Mouse (Mus musculus) kidney, postnatal 10 days (tissue): ENCODE results near the gene Mybpc2.

Source experiments
- DNase-seq: peaks from one replicate; pipeline ENCODE4 v3.0.0; 2021; ENCODE audit warnings: mixed read lengths

Mybpc2 gene

GRCm38 (mm10) chr7:44543071-44543470 lies 18.6 kb upstream of the Mybpc2 start:
- DNase-seq: no peak

- no peak for DNase-seq
These were observed 18.1 kb upstream of the Mybpc2 start for GRCm38 (mm10) chr7:44542555-44542954.

GRCm38 (mm10) chr7:44538756-44539624 lies 14.5 kb upstream of the Mybpc2 start:
- no peak for DNase-seq

GRCm38 (mm10) chr7:44537496-44537895 lies 13.0 kb upstream of the Mybpc2 start:
- no peak for DNase-seq

DNA sequence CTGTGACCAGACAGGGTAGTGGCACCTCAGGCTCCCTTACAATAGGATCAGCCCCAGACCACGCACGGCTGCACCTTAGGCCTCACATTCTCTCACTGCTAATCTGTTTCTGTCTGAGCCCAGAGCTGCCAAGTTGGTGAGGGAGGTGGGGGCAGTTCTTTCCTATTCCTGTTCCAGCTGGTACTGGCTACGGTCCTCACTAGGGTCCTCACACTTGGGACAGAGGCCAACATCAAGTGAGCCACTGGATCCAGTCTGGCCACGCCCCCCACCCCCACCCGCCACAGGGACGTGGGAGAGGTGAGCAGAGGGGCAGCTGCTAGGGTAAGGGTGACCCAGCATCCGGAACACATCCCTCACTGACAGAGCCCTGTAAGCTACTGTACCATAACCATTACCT lies 12.6 kb upstream of the Mybpc2 start:
- no peak for DNase-seq

DNA sequence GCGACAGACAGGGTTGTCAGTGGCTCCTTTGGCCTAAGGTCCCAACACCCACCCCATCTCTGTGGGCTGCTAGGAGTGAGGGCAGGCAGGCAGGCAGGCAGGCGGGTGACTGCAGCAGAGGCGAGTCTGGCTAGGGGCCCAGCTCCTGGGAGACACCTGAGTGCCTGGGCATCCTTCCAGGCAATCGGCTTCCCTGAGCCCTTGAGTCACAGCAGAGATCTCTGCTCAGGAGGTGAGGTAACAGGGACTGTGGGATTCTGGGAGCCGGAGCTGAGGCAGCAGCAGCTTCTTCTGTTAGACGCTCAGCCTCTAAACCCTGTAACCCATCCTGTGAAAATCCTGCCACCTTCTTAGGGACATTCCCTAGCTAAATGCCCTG lies 12.1 kb upstream of the Mybpc2 start:
- DNase-seq: peak; percentile 62

DNA sequence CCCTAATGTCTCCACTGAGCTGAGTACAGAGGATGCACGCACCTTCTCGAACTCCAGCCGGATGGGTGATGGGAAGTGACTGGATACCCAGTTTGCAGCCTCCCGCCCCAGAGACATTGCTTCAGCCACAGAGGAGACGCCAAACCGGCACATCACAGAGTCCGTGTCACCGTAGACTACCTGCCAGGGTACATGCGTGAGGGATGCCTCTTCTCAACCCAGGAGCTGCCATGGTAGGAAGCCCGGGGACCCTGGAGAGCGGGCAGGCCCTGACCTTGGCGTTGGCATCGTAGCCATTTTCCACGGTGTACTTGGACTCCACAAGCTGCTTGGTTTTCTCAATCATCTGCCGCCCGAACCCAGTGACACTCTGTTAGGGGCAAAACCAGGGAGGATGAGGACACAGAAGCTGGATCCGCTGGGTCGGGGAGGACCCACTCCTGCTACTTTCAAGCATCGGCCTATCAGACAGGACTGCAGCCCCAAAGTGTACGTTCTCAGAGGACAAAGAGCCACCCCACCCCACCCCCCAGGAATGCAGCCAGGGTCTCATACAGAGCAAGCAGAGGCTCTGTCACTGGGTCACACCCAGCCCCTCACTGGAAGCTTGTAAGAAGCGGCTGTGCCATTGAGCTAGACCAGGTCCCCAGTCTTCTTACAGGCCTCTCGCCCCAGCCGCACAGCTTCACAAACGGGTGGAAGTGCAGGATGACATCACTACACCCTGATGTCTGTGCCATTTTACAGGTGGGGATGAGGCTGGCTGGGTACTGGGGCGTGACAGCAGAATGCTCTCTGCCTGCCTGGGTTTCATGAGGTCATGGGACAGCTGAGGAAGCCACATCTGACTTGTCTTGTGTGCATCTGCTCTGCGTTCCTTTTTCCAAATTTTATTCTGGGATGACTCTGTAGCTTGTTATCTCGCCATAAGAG lies 11.5 kb upstream of the Mybpc2 start:
- DNase-seq: no peak

GRCm38 (mm10) chr7:44534656-44535441 lies 10.4 kb upstream of the Mybpc2 start:
- DNase-seq: no peak

DNA sequence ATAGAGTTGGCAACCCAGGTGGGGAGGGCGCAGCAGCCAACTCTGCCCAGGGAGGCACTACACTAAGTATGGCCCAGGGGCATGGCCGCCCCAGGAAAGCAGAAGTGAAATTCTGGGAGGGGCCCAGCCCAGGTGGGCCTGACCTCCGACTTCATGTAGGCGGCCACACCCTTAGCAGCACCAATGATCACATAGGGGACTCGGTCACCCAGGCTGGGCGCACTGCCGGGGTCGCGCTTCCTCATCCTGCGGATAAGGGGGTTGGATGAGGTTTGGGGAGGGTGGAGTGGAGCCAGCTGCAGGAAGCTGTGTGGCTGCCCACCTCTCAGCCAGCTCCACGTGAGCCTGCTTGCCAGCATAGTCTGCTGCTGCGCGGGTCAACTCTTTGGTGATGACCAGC lies 9.8 kb upstream of the Mybpc2 start:
- no peak for DNase-seq

- no peak for DNase-seq
These were observed 9.2 kb upstream of the Mybpc2 start for GRCm38 (mm10) chr7:44533746-44534045.

DNA sequence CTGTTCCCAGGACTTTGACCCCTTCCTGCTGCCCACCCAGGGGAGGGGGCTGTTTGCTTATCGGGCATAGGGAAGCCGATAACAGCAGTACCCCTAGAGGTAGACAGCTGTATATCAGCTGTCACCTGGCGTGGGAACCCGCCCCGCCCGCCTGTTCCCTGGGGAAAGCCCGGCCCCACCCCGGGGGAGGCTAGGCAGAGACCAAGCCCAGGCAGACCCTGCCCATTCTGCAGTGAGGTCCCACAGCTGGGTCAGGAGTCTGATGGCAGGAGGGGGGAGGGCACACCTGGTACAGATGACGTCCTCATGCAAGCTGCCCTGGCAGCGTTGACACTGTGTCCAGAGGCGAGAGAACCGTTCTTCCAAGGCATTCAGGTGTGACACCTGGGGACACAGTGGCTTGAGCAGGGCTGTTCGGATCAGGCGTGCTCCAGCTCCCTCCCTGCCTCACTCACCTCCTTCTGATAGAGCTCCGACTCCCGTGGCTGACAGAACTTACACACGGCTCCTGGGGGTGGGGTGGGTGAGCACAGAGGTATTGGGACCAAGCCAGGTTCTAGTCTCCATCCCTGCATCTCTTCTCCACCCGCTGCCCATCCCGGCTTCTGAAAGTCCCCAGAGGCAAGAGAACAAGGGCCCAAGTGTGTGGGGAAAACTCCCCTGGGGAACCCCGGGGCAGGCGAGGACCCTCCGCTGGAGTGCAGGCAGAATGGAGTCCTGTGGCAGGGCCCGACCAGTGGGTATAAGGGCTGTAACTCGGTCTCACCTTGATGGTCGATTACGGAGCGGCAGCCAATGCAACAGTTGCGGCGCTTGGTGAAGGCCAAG lies 8.7 kb upstream of the Mybpc2 start:
- DNase-seq: no peak

DNA sequence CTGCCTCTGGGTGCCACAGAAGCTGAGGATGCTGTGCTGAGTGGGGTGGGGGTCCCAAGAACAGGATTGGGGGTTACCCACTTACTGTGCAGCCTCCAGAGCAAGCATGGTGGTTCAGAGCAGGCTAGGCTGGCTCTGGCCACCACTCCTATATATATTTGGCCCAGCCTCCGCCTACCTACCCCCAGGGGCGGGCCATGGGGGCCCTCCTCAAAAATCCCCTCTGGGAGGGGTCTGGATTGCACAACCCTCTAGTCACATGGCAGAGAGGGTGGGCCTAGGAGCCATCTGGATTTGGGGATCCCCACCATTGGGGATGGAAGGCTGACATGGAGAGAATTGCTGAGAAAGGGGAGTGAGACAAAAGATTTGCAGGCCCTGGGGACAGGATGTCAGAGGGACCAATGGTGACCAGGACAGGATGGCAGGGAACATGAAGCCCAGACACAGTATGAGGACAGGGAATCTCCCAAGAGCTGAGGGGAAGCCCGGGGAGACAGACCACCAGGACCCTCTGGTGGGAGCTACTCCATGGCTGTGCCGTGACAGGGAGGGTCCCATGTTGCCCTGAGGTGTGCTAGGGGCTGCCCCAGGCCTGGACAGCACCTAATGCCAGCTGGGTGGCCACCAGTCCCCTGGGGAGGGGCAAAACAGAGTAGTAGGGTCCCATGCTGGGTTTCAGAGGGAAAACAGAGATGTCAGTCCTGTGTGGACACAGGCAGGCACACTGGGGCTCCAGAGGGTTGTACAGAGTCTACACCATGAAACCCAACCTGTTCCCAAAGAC lies 7.7 kb upstream of the Mybpc2 start, which contains the start of gene Spib:
Gene Spib (minus strand): TSS at position 126 of the 787 bp plus-strand sequence.
- DNase-seq: no peak

DNA sequence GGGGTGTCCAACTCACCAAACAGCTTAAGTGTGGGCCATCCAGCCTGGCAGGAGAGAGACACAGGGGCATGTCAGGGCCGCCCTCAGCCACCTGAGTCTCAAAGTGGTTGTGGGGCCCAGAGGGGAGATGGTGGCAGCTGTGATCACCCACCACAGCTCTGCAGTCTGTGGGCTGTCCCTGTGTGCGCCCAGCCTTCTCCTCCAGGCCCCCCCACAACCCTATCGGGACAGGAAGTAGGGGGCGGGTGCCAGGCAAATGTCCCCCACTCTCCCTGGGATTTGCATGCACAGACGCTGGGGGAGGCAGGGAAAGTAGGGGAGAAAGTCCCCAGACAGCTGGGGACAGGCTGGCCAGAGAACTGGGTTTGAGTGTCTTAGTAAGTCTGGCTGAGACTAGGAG lies 6.8 kb upstream of the Mybpc2 start:
- DNase-seq: no peak

DNA sequence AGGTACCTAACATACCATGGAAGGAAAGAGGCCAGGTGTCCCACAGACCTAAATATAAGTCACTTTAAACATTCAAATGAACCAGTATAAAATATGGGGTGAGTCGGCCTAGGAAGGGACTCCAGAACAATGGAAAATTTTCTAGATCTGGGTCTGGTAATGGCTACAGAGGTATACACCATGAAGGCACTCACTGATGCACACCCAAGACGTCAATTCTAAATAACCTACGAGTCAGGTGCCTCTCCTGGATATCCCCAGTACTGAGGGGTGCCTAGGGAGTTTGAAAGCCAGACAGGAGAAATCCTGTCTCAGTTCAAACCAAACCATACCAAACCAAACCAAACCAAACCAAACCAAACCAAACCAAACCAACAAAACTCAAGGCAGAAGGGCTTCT lies 6.1 kb upstream of the Mybpc2 start:
- DNase-seq: no peak

- DNase-seq: no peak
These were observed 5.1 kb upstream of the Mybpc2 start for GRCm38 (mm10) chr7:44529518-44529917.

DNA sequence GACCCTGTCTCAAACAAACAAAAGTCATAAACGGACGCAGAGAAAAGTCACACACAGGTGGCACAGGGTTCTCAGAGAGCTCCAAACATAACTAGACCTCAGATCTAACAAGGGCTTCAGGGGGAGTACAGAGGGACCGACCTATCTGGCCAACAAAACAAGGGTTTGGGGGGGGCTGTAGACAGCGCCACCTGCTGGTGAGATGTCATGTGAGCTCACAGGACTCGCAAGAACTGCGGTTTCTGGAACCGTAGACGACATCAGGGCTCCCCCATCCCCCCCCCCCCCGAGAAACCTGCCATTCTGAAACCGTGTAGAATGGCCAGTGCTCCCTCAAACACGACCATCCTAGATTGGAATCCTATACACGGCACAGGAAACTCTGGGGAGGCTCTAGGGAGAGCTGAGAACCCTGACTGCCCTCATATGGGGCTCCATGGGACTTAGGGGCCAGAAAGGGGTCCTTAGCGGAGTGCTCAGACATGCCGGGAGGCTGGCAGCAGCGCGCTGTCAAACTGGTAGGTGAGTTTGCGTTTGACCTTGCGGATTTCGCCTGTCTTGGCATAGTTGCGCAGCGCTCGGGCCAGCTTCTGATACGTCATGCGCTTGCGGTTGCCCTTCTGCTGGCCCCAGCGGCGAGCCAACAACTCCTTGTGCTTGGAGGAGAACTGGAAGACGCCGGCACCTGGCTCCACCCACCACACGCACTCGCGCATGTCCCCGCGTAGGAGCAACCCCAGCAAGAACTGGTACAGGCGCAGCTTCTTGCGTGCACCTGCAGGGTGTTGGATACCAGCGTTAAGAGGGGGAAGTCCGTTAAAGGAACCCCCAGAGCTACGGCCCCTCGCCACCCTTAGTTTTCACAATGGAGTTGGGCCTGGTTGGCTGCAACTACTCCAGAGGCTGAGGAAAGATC lies 3.3 kb upstream of the Mybpc2 start:
- peak; percentile 83 for DNase-seq

GRCm38 (mm10) chr7:44526414-44527154 lies 2.1 kb upstream of the Mybpc2 start:
- no peak for DNase-seq

DNA sequence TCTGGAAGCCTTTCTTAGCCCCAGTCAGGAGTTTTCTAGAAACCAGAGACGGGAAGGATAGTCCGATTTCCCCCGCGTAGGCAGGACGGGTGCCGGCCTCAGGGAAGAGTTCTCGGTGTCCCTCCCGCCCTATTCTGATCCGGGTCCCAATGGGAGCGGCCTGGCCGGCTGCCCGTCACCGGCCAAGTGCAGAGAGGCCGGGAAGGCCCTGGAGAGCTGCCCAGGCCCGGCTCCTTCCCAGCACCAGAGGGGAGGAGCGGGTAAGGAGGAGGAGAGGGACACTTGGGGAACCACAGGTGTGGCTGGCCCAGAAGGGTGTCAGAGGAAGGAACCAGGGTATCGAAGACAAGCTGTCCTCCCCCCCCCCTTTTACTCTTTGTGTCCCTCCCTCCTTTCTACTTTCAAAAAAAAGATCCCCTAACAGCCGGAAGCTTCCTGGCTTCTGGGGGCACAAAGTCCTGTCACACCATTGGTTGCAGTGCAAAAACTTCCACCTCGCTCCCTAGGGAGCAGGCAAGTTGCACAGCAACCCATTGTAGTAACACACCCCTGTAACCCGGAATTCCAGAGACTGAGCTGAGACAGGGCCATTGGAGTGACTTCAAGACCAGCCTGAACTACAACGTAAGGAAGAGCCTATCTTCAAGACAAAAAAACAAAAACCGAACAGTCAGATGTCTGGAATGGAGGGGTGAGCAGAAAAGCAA lies 823 bp upstream of the Mybpc2 start:
- DNase-seq: peak; percentile 92

- no peak for DNase-seq
These were observed 1.4 kb downstream of the Mybpc2 start for GRCm38 (mm10) chr7:44523056-44523455.
